Mouse (Mus musculus): ENCODE data around the gene Zc3h7b.

DNA sequence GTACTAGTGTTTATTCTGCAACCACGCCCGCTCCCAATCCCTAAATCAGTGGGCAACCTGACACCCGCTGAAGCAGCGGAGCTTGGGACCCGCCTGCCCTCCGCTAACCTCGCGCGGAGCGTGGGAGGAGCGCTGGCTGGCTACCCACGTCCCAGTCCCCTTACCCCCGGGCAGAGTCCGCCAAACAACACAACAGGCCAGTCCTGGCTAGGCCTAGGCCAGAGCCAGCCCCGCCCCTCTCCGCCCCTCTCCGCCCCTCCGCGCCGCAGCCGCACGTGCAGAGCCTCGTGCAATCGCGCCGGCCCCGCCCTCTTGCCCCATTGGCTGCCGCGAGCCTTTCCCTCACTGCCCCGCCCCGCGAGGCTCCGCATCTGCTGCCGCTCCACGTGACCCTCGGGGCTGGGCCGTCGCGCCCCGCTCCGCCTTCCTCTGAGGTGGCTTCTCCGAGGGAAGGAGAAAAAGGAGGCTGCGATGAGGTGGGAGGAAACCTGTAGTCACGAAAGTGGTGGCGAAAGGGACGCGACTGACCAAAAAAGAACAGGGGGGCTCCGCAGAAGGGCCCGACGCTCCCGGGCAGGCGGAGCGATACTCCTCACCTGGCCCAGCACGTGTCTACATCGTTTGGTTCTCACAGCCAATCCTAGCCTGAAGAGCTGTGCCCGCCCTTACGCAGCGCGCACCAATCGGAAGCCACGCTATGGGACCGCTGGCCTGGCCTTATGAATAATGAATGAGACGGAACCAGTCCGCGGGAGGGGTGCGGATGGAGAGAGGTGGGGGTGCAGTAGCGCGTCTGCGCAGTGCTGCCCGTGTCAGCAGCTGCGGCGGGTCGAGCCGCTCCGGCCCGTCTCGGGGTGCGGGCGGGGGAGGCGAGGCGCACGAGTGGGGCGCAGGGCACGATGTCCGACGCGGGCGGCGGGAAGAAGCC is 66.1 kb downstream of the Zc3h7b start:
- TF ChIP-seq CTCF (IDR thresholded peaks at IDR 0.05; ENCODE audit: low read depth) (no peak), EP300 (IDR thresholded peaks at IDR 0.05; ENCODE audit: low read depth) (peak; percentile 79)
